Mouse (Mus musculus) limb, embryonic 14.5 days (tissue): Measurements from ENCODE around the gene Gm36210. TPM values are rescaled to one million over a fixed set of nuclear protein-coding genes. Genes with fewer than 3 reads are reported as not detected.
"Not testable (repeated sequence)": the region's sequence is repeated elsewhere in the genome, so short reads cannot be mapped to it uniquely, and the experiment has no call there.

Experiments used
- ATAC-seq: fragments of 200-750 bp; cut with Nextera tagmentation; 2 replicates; pipeline ENCODE4 v1.8.0; 2017; ENCODE audit warnings: low read depth, moderate number of reproducible peaks, moderate TSS enrichment; ENCODE audit not compliant: low FRiP score
- DNase-seq: peaks from one replicate; pipeline ENCODE4 v3.0.0-alpha.2; 2015; ENCODE audit warnings: low spot score
- H3K27ac ChIP-seq: fragments of 300-500 bp; sonication (generic); replicated peaks from 2 replicates; pipeline ENCODE4 v1.5.1; 2014; ENCODE audit warnings: low read depth, mild to moderate bottlenecking, low read length, moderate library complexity, mixed read lengths
- H3K27me3 ChIP-seq: fragments of 300-500 bp; sonication (generic); 2 replicates; pipeline ENCODE4 v1.6.1; 2014; ENCODE audit warnings: low read length, mixed read lengths; ENCODE audit not compliant: control insufficient read depth, insufficient read depth
- H3K36me3 ChIP-seq: fragments of 300-500 bp; sonication (generic); 2 replicates; pipeline ENCODE4 v1.6.1; 2014; ENCODE audit warnings: mild to moderate bottlenecking, low read length, moderate library complexity, mixed read lengths; ENCODE audit not compliant: control insufficient read depth, insufficient read depth
- H3K4me1 ChIP-seq: fragments of 300-500 bp; sonication (generic); 2 replicates; pipeline ENCODE4 v1.6.1; 2014; ENCODE audit warnings: antibody characterized with exemption, low read length, mixed read lengths; ENCODE audit not compliant: control insufficient read depth, insufficient read depth
- H3K4me2 ChIP-seq: fragments of 300-500 bp; sonication (generic); replicated peaks from 2 replicates; pipeline ENCODE4 v1.6.1; 2014; ENCODE audit warnings: low read depth, mild to moderate bottlenecking, low read length, moderate library complexity; ENCODE audit not compliant: severe bottlenecking
- H3K4me3 ChIP-seq: fragments of 300-500 bp; sonication (generic); replicated peaks from 2 replicates; pipeline ENCODE4 v1.5.1; 2014; ENCODE audit warnings: low read length
- H3K9ac ChIP-seq: fragments of 300-500 bp; sonication (generic); 2 replicates; pipeline ENCODE4 v1.6.1; 2014; ENCODE audit warnings: mild to moderate bottlenecking, low read depth, low read length, moderate library complexity; ENCODE audit not compliant: severe bottlenecking
- H3K9me3 ChIP-seq: fragments of 300-500 bp; sonication (generic); 2 replicates; pipeline ENCODE4 v1.6.1; 2016; ENCODE audit warnings: low read length; ENCODE audit not compliant: control insufficient read depth
- POLR2A ChIP-seq: fragments of 200-500 bp; IDR thresholded peaks from 2 replicates; pipeline ENCODE4 v1.8.0; 2012; ENCODE audit warnings: inconsistent platforms, mild to moderate bottlenecking, moderate library complexity, borderline replicate concordance; ENCODE audit not compliant: insufficient read depth, insufficient read length; ENCODE audit errors: extremely low read depth
- WGBS: fragments of 180-500 bp; shearing (Covaris S2); extraction: QIAGEN DNeasy Blood & Tissue Kit; methylation state at CpG from one replicate; pipeline ENCODE4 v1.1.7; 2014; 5-methylcytosine and 5-hydroxymethylcytosine counted together
- polyA plus RNA-seq, 2 experiments: library from polyadenylated mRNA; depleted of rRNA in 1 of 2; stranded (reverse) in 1 of 2; unstranded in 1 of 2; fragments of >200 nt; fragmentation: Nextera tagmentation in 1 of 2; extraction: Ambion mirVana in 1 of 2; gene quantifications; 2 replicates each; pipeline versions ENCODE4 v1.2.1 to v1.2.3; 2012 to 2014

The Gm36210 gene
- polyA plus RNA-seq, 2 experiments: 0.15 TPM; not detected in 1

DNA sequence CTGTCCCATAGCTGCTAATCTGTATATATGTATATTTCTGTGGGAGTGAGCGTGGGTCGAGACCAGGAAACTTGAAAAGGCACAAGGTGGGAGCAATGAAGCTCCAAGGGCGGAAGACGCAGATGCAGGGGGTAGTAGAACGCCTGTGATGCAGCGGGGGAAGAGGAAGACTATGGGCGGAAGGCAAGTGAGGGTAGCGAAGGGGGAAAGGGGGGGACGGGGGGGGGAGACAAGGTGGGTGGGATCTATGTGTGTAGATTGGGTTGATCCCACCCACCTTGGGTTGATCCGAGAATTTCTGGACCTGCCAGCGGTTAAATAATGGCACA, 5.8 kb downstream of the Gm36210 start:
- H3K27me3 ChIP-seq: peaks cover 6% of the 10 kb centered on the region; the same call in 1 of the 2 replicates
- DNase-seq (no peak), ATAC-seq (no peak)
- no peak overlapping the region for H3K27ac ChIP-seq
- no peaks in the 10 kb centered on the region for H3K36me3 ChIP-seq
- no peaks in the 10 kb centered on the region for H3K4me1 ChIP-seq
- no peak overlapping the region for H3K9ac ChIP-seq
- H3K4me3 ChIP-seq: 0 out of 2 replicates have a peak overlapping the region, but pooled peaks have one; percentile 27
- TF ChIP-seq POLR2A: no peak
- WGBS: 36% methylated on average over 11 of the region's 11 CpGs
- H3K4me2 ChIP-seq: peak overlapping the region; percentile 39; the same call in 1 of the 2 replicates
- no peaks in the 10 kb centered on the region for H3K9me3 ChIP-seq

DNA sequence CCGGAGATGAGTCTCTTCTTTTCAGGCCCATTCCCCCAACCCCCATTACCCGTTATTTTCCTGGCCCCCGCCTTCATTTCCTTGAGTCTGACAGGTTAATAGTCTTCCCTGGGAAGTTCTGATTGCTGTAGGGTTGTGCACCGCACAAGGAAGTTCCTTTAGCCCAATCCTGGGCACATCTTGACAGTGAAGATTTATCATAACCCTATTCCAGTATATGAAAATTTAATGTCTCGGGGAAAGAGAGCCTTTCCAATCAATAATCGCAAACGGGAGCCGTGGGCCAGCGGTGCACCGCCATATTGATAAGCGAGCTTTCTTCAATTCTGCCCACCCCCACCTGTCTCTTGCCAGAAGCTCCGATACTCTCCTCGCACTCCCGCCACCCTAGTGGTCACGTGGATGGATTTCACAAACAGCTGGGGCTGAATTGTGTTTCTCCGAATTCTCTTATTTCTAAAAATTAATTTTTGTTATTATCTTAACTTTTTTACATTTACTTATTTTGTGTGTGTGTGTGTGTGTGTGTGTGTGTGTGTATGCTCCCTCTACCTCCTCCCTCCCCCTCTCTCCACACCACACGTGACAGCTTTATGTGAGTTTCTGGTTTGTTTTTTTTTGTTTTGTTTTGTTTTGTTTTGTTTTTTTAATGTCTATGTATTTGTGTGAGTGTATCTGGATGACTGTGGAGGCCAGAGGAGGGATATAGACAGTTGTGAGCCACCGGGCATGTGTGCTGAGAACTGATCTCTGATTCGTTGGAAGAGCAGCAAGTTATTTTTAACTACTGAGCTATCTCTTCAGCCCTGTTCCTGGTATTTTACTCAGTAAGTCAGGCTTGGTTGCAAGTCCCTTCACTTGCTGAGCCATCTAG, 6.4 kb downstream of the Gm36210 start:
- peak overlapping the region; percentile 40; the same call in 1 of the 2 replicates for H3K9ac ChIP-seq
- H3K27me3 ChIP-seq: peaks cover 6% of the 10 kb centered on the region; the same call in 1 of the 2 replicates
- no peaks in the 10 kb centered on the region for H3K9me3 ChIP-seq
- DNase-seq: no peak
- H3K27ac ChIP-seq: no peak overlapping the region
- H3K36me3 ChIP-seq: no peaks in the 10 kb centered on the region
- peak overlapping the region; percentile 27 for H3K4me3 ChIP-seq
- ATAC-seq: peak; percentile 58; the same call in 1 of the 2 replicates
- H3K4me2 ChIP-seq: peak overlapping the region; percentile 39
- TF ChIP-seq POLR2A: no peak
- H3K4me1 ChIP-seq: no peaks in the 10 kb centered on the region
- WGBS: 7% methylated on average over 19 of the region's 19 CpGs

DNA sequence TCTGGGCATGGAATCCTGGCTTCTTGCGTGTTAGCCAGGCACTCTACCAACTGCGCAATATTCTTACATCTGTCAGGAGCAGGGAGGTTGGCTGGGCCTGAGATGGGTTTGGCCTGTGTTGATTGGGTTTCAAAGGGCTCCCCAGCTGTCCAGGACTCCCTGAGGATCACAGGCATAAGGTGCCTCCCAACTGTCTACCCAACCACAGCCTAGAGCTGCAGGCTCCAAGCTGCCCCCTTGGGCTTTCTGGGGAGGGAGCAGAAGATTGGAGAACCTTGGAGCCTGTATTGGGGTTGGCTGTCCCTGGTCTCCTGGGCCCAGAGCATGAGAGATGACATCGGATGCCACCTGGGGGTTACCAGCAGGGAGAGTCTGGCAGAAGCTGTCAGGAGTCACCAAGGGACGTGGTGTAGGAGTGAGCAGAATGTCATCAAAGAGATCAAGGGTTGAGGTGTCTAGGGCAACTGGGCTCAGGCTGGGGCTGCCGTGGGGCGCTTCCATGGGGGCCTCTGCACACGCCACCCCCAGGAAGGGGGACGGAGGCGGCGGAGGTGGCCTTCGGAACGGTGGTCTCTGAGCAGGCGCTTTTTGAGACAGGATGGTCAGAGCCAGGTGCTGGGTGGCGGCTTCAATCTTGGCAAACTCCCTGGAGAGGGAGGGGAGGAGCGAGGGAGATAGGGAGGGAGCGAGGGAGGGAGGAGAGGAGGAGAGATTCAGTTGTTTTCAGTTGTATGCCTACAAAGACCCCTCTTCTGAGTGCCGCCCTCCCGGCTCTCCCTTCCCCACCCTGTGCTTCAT, 7.3 kb downstream of the Gm36210 start:
- Histone ChIP-seq H3K4me3 (peak overlapping the region; percentile 27), H3K9me3 (no peaks in the 10 kb centered on the region), H3K4me1 (no peaks in the 10 kb centered on the region), H3K27me3 (peaks cover 6% of the 10 kb centered on the region; the same call in 1 of the 2 replicates), H3K36me3 (no peaks in the 10 kb centered on the region), H3K9ac (peak overlapping the region; percentile 40), H3K4me2 (peak overlapping the region; percentile 39), H3K27ac (no peak overlapping the region)
- 17% methylated on average over 16 of the region's 18 CpGs for WGBS
- DNase-seq (no peak), ATAC-seq (peak; percentile 24)
- TF ChIP-seq POLR2A: no peak

DNA sequence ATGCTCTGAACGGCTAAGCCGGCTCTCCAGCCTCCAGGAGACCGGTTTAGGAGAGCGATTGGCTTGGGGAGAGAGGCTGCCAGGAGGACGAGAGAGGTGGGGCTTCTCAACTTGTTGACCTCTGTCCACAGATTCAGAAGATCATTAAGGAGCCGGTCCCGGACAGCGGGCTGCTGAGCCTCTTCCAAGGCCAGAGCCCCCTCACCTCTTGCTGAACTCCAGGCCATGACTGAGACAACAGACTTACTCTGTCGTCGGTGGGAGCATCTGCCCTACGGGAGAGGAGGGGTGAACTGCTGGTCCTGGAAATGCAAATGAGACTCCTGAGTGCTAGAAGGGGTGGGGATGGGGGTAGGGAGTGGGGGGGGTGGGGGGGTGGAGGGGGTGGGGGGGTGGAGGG, 11.1 kb downstream of the Gm36210 start:
- Histone ChIP-seq H3K27me3 (peaks cover 6% of the 10 kb centered on the region; the same call in 1 of the 2 replicates), H3K4me3 (no peak overlapping the region), H3K4me1 (no peaks in the 10 kb centered on the region), H3K36me3 (no peaks in the 10 kb centered on the region; the same call in 1 of the 2 replicates), H3K9ac (no peak overlapping the region), H3K27ac (no peak overlapping the region), H3K4me2 (no peak overlapping the region), H3K9me3 (no peaks in the 10 kb centered on the region)
- no peak for TF ChIP-seq POLR2A
- DNase-seq (no peak), ATAC-seq (no peak)
- WGBS: 60% methylated on average over 11 of the region's 11 CpGs

DNA sequence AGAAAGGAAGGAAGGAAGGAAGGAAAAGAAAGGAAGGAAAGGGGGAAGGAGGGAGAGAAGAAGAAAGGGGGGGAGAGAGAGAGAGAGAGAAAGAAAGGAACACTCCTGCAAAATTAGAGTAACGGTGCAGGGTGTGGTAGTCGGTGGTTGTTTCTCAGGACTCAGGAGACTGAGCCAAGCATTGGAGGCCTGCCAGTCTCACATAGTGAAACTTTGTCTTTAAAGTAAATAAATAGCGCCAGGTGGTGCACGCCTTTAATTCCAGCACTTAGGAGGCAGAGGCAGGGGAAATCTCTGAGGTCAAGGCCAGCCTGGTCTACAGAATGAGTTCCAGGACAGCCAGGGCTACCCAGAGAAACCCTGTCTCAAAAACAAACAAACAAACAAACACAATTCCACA, 19.6 kb downstream of the Gm36210 start:
- Histone ChIP-seq H3K4me2 (no peak overlapping the region), H3K9me3 (no peaks in the 10 kb centered on the region), H3K4me3 (no peak overlapping the region), H3K9ac (no peak overlapping the region), H3K36me3 (no peaks in the 10 kb centered on the region), H3K27me3 (no peaks in the 10 kb centered on the region), H3K27ac (no peak overlapping the region), H3K4me1 (no peaks in the 10 kb centered on the region)
- TF ChIP-seq POLR2A: no peak
- 52% methylated on average over 4 of the region's 4 CpGs for WGBS
- no peak for ATAC-seq
- no peak for DNase-seq

DNA sequence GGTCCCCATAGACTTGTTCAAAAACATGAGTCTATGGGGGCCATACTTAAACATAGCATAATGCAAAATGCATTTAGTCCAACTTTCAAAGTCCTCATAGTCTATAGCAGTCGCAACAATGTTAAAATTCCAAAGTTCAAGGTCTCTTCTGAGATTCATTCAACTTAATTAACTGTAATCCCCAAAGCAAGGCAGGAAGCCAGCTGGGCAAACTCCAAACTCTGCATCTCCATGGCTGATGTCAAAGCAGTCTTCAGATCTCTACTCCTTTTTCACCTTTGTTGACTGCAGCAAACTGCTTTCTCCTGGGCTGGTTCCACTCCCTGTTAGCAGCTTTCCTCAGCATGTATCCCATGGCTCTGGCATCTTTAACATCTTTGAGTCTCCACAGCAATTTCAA, 27.3 kb downstream of the Gm36210 start:
- H3K4me2 ChIP-seq, H3K36me3 ChIP-seq, H3K27me3 ChIP-seq, ATAC-seq, DNase-seq, H3K9me3 ChIP-seq, H3K4me1 ChIP-seq, H3K27ac ChIP-seq, H3K9ac ChIP-seq, H3K4me3 ChIP-seq: not testable (repeated sequence)
- 80% methylated on average over 1 of the region's 1 CpGs for whole genome bisulfite sequencing
